Mouse (Mus musculus) bone marrow, adult 2 months (tissue): Measurements from ENCODE around the gene Mipep. TPM values are rescaled to one million over a fixed set of nuclear protein-coding genes. Genes with fewer than 3 reads are reported as not detected.

Source experiments
- H3K27ac ChIP-seq: fragments of 200-500 bp; 2 replicates; pipeline ENCODE4 v1.5.1; 2012; ENCODE audit warnings: low read depth, mild to moderate bottlenecking, control low read depth, inconsistent platforms, low read length; ENCODE audit not compliant: control insufficient read depth, poor library complexity, insufficient read depth
- H3K4me1 ChIP-seq: fragments of 200-500 bp; 2 replicates; pipeline ENCODE4 v1.6.1; 2011; ENCODE audit warnings: low read length; ENCODE audit not compliant: control insufficient read depth, insufficient read depth
- H3K4me3 ChIP-seq: fragments of 200-500 bp; replicated peaks from 2 replicates; pipeline ENCODE3; 2011; ENCODE audit warnings: mild to moderate bottlenecking, low read depth, low read length, control low read depth; ENCODE audit not compliant: control insufficient read depth
- CTCF ChIP-seq: fragments of 200-500 bp; IDR thresholded peaks from 2 replicates; pipeline ENCODE4 v1.5.1; 2011; ENCODE audit warnings: low read length, control low read depth; ENCODE audit not compliant: control insufficient read depth, insufficient read depth
- POLR2A ChIP-seq: fragments of 200-500 bp; IDR thresholded peaks from 2 replicates; pipeline ENCODE4 v1.6.1; 2011; ENCODE audit warnings: low read depth, mild to moderate bottlenecking, control low read depth, low read length, borderline replicate concordance; ENCODE audit not compliant: control insufficient read depth
- WGBS: fragments of 180-500 bp; shearing (Covaris S2); methylation state at CpG from one replicate; pipeline ENCODE4 v1.1.7; 2018; 5-methylcytosine and 5-hydroxymethylcytosine counted together
- polyA plus RNA-seq: library from polyadenylated mRNA; stranded (reverse); fragments of >200 nt; gene quantifications from 2 replicates; pipeline ENCODE4 v1.2.4, GENCODE M21; 2011; ENCODE audit warnings: low replicate concordance; ENCODE audit not compliant: missing spikeins, insufficient read depth, insufficient read length

The Mipep gene
- polyA plus RNA-seq, 1 experiment, result 3.4 TPM

- peaks cover 2% of the 10 kb centered on the region; the same call in 1 of the 2 replicates for H3K4me1 ChIP-seq
- H3K27ac ChIP-seq, result no peak overlapping the region
- no peak overlapping the region for H3K4me3 ChIP-seq
- TF ChIP-seq POLR2A, result no peak
- no peak for TF ChIP-seq CTCF
- WGBS, result 80% methylated on average over 8 of the region's 8 CpGs
Observed at GRCm38 (mm10) chr14:60776521-60776920, 7.9 kb upstream of the Mipep start.

- Histone ChIP-seq H3K4me3 (no peak overlapping the region), H3K4me1 (peaks cover 2% of the 10 kb centered on the region; the same call in 1 of the 2 replicates), H3K27ac (no peak overlapping the region)
- TF ChIP-seq POLR2A (no peak), CTCF (no peak)
- WGBS, result 76% methylated on average over 5 of the region's 5 CpGs
Observed at GRCm38 (mm10) chr14:60777485-60777919, 6.9 kb upstream of the Mipep start.

- Histone ChIP-seq H3K4me1 (peaks cover 6% of the 10 kb centered on the region), H3K4me3 (no peak overlapping the region), H3K27ac (no peak overlapping the region)
- TF ChIP-seq POLR2A, result no peak
- TF ChIP-seq CTCF, result no peak
- 90% methylated on average over 7 of the region's 7 CpGs for WGBS
Observed at GRCm38 (mm10) chr14:60779198-60779597, 5.2 kb upstream of the Mipep start.

- Histone ChIP-seq H3K4me1 (peaks cover 6% of the 10 kb centered on the region), H3K27ac (no peak overlapping the region), H3K4me3 (no peak overlapping the region)
- WGBS, result 34% methylated on average over 7 of the region's 7 CpGs
- TF ChIP-seq CTCF (no peak), POLR2A (no peak)
Observed at GRCm38 (mm10) chr14:60782121-60782656, 2.2 kb upstream of the Mipep start.

GRCm38 (mm10) chr14:60783196-60783595, 1.2 kb upstream of the Mipep start:
- 11% methylated on average over 8 of the region's 8 CpGs for WGBS
- TF ChIP-seq POLR2A, result no peak
- TF ChIP-seq CTCF, result no peak
- peaks cover 6% of the 10 kb centered on the region for H3K4me1 ChIP-seq
- peak overlapping the region; percentile 52 for H3K4me3 ChIP-seq
- H3K27ac ChIP-seq, result peak overlapping the region; percentile 39

GRCm38 (mm10) chr14:60790103-60790502, 5.7 kb downstream of the Mipep start:
- H3K4me1 ChIP-seq, result no peaks in the 10 kb centered on the region
- 57% methylated on average over 3 of the region's 3 CpGs for WGBS
- TF ChIP-seq CTCF (peak; percentile 75), POLR2A (no peak)
- no peak overlapping the region for H3K4me3 ChIP-seq
- H3K27ac ChIP-seq, result no peak overlapping the region

- WGBS, result 82% methylated on average over 4 of the region's 4 CpGs
- Histone ChIP-seq H3K4me1 (no peaks in the 10 kb centered on the region), H3K27ac (no peak overlapping the region), H3K4me3 (no peak overlapping the region)
- no peak for TF ChIP-seq CTCF
Observed at GRCm38 (mm10) chr14:60796600-60797322, 12.4 kb downstream of the Mipep start.

GRCm38 (mm10) chr14:60797596-60797995, 13.2 kb downstream of the Mipep start:
- Histone ChIP-seq H3K27ac (no peak overlapping the region), H3K4me3 (no peak overlapping the region), H3K4me1 (no peaks in the 10 kb centered on the region)
- WGBS, result 74% methylated on average over 5 of the region's 5 CpGs
- TF ChIP-seq CTCF (no peak), POLR2A (no peak)
